Mouse (Mus musculus) kidney, adult 11 months (tissue): Measurements from ENCODE around the gene Asb18.
A peak's percentile ranks its signal among the peaks of the same experiment; 100 is the strongest.

Experiments
- DNase-seq: peaks from one replicate; pipeline ENCODE4 v3.0.0; 2022

Gene Asb18

DNA sequence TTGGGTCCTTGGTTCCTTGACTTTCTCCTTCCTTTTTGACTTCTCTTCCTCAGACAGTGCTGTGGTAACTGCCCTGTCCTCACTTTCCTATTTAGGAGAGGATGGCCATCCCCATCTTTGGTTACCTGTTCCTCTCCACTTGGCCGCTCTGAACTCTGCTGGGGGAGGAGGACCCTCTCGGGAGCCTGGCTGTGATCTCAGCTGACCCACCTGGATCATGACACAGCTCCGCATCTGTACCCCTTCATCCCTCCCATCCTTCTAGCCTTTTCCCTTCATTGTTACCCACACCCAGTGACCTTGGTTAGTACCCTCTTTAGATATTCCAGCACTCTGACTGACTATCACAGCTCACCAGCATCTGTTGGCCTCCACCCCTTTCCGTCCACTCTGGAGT is 44.8 kb downstream of the Asb18 start:
- no peak for DNase-seq

DNA sequence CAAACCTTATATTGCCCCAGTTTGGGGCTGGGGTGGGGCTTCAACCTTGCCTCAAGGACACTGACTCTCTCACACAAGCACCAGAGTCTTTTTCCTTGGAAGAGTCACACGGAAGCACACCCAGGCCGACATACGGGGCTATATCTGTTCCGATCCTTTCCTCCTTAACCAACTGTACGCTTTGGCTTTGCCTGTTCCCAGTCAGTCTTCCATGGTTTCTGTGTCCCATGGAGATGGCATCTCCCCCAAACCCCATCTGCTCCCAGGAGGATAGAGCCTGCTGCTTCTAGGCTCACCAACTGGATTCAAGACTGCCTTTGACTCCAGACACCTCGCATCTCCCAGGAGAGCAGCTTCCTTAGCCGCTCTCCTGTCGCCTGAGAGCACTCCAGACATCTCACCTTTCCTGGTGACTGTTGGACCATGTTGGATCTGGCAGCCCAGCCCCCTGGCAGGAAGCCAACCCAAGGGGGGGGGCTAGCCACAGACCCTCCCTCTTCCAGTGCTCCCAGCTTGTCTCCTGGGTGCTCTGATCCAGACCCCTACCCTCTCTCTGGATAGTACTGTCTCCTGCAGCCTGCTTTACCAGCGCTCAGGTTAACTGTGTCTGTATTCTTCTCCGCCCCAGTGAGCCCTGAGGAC is 45.3 kb downstream of the Asb18 start:
- DNase-seq: no peak

GRCm38 (mm10) chr1:89968111-89968851 is 46.2 kb downstream of the Asb18 start:
- no peak for DNase-seq

- no peak for DNase-seq
Observed at GRCm38 (mm10) chr1:89967585-89967984, 46.9 kb downstream of the Asb18 start.

DNA sequence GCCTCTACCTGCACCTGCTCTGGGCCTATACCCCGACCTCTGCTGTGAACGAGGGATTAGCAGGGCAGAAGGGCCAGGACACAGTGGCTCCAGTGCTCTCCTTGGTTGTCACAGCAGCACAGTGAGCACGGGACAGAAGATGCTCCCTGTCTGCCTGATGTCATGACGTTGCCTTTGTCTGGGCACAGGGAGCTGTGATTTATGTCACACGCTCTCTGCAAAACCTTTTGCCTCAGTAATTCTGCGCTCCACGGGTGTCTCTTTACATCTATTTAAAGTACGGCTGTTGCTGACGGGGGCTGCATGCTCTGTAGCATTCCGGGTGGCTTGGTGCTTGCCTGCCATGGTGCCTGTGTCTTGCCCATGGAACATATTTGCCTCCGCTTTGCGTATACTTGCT is 50.0 kb downstream of the Asb18 start:
- DNase-seq: no peak

DNA sequence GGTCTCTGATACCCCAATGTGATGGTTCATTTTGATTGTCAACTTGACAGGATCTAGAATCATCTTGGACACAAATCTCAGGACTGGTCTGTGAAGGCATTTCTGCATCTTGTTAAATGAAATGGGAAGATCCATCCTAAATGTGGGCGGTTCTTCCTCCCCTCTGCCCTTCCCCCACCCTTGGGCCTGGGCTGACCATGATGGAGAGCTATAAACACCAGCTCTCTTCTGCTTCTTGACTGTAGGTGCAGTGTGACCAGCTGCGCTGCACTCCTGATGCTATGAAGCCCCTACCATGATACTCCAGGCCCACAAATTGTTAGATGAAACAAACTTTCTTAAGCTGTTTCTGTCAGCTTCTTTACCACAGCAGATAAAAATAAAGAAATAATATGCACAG is 51.2 kb downstream of the Asb18 start:
- no peak for DNase-seq

DNA sequence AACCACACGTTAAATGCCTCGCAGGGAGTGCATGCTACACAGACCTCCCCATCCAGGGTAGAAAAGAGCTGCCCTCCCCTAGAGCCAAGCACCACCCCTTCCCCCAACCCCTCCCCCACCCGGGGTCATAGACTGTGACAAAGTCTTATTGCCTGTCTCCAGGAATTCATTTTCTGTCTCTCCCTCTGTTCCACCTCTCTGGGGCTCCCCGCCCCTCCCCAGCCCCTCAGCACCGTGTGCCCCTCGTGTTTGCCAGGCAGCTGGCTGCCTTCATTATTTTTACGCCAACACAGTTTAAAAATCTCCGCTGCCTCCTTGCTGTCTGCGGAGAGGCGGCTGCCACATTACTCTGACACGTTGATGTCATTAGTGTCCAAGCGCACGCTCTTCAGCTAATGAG is 52.4 kb downstream of the Asb18 start:
- DNase-seq: no peak

- DNase-seq: no peak
Observed at GRCm38 (mm10) chr1:89959393-89959792, 55.1 kb downstream of the Asb18 start.

- DNase-seq: peak; percentile 49
Observed at GRCm38 (mm10) chr1:89943202-89943601, 71.3 kb downstream of the Asb18 start.

GRCm38 (mm10) chr1:89942395-89942976 is 72.0 kb downstream of the Asb18 start:
- no peak for DNase-seq

- DNase-seq: no peak
Observed at GRCm38 (mm10) chr1:89941701-89942381, 72.6 kb downstream of the Asb18 start.

GRCm38 (mm10) chr1:89940961-89941524 is 73.4 kb downstream of the Asb18 start:
- no peak for DNase-seq

DNA sequence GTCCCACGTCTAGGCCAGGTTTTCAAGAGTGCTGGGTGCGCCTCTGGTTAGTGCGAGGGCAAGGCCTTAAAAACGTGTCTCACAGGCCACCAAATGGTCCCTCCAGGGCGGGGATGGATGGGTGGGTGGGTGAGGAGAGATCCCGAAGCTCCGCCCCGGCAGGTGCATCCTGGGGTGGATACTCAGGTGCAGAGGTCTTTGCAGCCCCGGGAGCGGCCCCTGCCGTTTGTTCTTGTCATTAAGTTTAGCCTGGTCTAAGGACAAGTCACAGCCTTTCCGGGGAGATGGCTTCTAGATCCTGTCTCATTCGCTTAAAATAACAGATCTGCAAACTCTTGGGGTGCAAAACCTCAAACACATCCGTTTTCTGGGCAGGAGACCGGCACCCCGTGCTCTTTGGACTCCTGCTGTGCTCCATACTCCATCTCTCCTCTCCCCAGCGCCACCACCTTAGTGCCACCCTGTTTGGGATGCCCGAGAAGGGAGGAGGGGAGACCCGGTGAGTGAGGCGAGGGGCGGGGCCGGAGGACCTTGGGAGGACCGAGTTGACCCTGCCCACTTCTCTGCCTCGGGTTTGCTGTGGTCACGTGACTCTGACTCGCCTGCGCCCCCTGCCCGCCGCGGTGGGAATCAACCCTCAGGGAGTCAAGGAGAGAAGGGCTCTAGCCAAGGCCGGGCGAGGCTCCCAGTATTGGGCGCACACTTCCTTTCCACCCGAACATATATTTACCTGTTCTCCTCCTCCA is 74.3 kb downstream of the Asb18 start:
- peak; percentile 69 for DNase-seq

DNA sequence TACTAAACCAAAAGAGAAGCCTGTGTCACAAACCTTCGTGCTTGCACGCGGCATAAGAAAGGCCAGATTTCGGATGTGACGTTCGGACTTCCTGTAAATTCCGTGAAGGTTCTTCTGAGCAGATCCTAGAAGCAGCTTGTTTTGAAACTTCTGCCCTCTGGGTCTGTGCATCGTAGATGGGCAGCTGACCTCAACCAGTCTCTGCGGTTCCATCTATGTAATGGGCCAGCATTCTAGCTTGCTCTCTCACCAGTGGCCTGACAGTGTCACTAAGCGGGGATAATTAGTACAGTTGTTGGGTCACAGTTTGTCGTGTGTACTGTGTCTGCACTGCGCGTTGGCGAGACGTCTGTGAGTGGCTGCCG is 74.9 kb downstream of the Asb18 start:
- DNase-seq: no peak

DNA sequence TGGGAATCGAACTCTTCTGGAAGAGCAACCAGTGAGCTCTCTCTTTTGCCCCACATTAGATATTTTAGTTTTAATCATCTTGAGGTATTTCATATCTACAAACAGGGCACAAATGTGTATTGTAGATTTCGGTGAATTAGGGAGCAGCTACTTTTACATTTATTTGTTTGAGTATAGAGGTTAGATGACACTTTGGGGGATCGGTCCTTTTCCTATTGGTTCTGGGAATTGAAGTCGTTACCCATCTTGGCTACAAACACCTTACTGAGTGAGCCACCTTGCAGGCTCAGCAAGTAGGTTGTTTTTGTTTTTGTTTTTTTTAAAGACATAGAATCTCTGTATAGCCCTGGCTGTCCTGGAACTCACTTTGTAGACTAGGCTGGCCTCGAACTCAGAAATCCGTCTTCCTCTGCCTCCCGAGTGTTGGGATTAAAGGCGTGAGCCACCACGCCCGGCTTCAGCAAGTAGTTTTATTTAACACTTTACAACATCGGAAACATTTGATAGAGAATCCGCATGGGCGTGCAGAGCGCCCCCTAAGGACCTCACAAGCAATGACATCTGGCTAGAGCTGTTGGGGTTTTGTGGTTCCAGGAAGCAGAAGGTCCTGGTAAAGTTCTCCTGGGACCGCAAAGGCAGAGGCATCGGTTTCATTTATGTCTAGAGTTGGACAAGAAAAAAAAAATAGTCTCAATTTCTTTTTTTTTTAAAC is 75.4 kb downstream of the Asb18 start:
- no peak for DNase-seq

DNA sequence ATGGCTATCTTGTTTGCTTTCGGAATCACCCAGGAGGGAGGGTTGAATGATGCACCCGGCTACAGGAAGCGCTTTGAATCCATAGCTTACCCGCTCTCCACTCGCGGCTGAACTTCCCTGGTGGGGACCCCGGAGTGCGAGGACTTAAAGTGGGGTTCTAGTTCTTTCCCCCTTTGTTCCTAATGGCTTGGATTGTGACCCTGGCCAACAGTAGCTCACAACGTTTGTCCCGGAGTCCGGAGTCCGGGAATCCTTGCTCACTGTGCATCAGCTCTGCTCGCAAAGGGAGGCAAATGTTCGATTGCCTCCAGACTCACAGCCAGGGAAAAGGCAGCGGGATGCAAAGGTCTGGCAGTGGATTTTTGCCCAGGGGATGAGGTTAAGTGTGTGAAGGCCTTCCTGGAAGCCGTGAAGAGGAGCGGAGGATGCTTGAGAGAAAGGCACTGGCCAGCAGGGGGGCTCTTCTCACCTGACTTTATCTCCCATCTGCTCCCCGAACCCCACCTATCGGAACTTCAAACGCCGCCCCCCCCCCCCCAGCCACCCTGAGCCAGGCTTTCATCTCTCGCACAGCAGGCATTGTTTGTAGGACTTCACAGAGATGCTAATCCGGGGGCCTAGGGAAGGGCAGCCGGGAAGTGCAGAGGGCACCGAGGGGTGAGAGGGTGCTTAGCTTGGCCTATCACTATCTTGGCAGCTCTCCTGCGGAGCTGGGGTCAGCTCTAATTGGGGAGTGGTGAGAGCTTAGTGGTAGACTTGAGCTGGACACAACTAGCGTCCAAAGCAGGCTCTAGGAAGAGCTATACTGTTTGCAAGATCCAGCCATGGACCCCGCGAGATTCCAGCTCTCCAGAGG is 78.7 kb downstream of the Asb18 start:
- DNase-seq: no peak

- no peak for DNase-seq
Observed at GRCm38 (mm10) chr1:89934316-89935260, 79.9 kb downstream of the Asb18 start.

DNA sequence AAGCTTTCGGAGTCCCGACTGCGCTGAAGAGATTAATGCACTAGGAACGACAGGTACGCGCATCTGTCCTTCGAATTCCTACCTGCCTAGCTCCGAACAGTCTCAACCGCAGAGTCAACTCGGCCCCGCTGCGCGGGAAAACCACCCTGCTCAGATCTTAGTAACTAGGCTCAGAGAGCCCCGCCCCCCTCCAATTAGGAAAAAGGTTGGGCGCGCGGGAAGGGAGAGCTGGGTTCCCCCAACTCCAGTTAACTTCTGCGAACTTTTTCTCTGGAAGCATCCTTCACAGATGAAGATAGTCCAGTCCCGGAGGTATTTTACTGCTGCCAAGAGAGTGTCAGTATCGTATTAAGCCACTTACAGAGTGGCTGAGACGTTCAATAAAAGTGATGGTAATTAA is 80.7 kb downstream of the Asb18 start:
- DNase-seq: no peak

DNA sequence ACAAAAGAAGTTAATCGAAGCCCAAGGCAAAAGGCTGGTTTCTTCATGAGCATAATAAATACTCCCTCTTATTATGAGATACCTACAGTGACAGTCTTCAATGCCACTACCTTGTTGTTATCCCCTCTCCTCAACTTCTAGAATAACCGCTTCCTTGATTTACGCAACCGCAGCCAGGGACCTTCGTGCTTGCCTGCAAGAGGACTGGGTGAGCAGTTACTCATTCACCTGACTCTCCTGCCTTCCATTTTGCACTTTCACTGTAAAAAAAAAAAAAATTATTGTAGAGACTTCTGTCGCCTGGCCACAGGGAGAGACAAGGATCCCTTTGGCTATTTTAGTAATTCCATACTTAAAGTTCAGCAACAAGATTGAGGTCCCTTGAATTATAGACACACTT is 81.4 kb downstream of the Asb18 start:
- no peak for DNase-seq

GRCm38 (mm10) chr1:89932616-89933015 is 81.8 kb downstream of the Asb18 start:
- DNase-seq: no peak
